Mouse (Mus musculus) kidney, postnatal 4 days (tissue): ENCODE results near the gene Lpcat2.
"Not testable (repeated sequence)": the region's sequence is repeated elsewhere in the genome, so short reads cannot be mapped to it uniquely, and the experiment has no call there.

Source experiments
- DNase-seq, 2 experiments: peaks; one replicate each; pipeline ENCODE4 v3.0.0; 2021; ENCODE audit warnings: mixed read lengths in 2 of 2

Gene Lpcat2

DNA sequence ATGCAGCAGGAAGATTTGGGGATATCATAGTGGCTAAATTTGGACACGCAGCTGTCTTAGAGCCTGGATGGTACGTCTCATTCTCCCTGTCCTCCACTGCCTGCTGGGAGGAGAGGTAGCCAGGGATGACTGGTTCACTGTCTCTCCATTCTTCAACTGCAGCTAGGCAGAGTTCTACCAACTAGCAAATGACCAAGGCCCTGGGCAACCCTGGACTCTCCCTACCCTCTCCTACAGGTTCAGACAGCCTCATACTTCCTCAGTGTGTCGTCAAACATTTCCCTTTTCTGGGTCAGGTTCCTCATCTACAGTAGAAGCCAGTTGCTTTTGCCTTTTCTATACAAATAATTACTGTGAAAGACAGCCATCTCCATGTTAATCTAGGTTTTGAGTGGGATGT lies 466 bp upstream of the Lpcat2 start:
- no peak for DNase-seq

DNA sequence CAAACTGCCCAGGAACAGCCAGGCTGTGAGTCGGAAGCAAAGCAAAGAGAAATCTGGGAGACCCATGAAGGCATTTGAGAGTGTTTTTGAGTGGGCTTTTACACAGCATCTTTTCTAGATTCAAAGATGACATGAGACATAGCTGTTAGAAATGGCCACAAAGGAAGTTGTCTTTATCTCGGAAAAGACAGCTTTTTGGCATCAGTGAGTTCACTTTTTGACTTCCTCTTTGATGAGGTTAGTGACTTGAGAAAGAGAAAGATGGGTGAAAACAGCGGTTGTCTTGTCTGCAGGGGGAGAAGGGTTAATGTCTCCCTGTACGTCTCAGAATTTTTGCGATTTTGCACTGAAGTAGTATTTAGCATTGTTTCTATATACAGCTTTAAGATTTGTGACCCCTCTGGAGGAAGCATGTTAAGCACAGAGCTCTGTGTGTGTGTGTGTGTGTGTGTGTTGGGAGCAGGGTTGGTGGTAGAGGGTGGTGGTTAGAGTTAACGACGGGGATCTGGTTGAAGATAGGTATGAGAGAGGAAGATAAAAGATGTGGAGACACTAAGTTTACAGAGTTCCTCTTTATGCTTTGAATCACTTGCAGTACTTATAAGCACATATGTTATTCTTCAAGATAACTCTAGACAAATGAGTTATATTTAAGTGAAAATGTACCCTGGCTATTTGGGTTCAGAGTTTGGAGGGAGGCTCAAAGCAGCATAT lies 1.3 kb downstream of the Lpcat2 start:
- DNase-seq = no peak

DNA sequence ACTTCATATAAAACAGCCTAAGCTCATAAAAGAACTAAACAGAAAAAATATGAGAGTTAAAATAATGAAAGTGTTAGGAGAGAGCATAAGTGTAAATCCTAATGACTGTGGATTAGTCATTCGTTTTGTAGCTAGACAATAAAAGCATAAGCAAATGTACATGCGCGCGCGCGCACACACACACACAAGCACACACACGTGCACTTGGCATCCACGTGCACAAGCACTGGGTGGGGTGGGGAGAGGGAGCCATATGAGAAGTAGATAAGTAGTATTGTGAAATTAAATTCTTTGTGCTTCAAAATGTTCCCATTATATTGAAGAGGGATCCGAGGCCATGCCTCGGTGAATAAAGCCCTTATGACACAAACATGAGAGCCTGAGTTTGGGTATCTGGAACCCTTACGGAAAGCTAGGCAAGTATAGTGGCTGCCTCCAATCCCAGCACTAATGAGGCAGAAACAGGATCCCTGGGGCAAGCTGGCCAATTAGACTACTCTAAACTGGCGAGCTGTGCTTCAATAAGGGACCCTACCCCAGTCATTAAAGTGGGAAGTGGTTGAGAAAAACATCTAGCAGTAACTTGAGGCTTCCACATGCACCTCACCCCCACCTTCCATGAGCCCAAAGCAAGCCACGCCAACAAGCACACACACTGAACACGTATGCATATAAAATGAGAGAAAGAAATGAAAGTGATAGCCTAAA lies 3.5 kb downstream of the Lpcat2 start:
- DNase-seq = no peak

DNA sequence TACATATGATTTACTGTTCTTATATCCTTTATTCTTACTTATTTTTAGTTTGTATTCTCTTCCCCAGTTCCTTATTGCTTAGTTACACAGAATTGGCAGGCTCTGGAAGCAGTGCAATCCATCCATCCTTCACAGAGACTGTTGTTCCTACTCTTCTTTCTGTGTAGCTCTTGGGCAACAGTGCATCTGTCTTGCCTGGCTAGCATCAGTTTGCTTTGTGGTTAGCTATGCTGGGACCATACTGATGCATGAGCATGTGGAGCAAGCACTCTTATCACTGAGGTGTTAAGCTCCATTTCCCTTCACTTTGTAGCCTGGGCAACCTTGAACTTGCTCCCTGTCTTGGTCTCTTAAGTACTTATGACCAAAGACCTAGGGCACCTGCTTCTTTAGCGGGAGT lies 6.8 kb downstream of the Lpcat2 start:
- no peak for DNase-seq

DNA sequence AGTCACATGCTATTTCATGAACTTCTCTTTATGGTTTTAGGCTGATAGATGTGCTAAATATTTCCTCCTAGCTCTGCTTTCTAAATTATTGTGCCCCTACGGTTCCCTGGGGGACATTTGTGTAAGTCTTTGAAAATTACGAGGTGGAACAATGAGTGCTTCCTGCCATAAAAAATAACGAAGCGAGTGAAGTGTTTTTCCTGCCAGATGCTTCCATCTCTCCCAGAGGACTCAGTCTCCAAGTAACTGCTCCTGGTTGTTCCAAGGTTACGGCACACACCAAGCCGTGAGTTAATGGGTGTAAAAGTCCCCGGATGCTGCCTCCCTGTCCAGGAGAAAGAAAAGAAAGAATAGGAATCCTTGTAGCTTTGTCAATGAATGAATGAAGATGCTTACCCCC lies 15.1 kb downstream of the Lpcat2 start:
- no peak for DNase-seq

DNA sequence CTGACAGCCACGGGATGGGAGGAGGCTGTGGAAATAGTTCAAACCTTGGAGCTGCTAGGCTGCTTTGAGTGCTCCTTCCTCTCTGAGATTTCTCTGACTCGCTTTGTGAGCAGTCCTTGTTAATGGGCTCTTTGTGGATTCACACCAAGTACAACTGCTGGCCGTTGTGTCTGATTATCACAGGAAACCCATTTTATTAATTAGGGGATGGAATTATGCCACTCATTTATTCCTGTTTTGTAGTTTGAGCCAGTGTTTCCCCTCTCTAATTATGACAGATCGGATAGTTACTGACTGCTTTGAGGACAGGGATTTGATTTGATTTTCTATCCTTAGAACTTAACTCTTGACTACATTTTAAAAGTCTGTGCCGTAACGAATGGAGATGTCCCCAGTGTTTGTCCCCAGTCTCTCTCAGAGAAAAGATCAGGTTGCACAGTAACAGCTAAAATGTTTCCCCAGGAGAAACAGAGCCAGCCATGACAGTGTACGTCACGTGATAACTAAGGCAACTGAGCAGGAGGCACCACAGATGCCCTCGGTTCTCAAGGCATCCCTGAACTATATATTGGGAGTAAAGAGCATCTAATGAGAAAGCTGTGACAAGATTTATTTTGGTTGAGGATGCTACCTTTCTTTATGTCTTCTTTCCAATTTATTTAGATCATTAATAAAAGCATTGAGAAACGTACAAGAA lies 17.1 kb downstream of the Lpcat2 start:
- no peak for DNase-seq

DNA sequence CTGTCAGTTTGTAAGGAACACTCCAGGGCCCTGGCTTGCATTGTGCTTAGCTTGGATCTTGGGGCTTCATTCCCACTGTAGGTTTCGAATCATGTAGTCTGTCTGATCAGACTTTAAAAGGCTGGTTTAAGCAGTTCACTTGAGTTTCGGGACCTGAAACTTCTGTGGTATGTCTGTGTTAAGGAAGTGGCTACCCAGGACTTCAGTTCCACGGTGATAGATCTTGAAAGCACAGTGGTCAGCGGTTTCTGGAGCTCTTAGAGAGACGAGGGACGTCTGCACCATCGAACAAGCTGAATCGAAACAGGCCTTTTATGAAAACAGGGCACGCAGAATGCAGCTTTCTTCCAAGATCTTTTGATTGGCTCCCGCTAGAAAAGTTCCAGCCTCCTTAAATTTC lies 20.7 kb downstream of the Lpcat2 start:
- DNase-seq = no peak

DNA sequence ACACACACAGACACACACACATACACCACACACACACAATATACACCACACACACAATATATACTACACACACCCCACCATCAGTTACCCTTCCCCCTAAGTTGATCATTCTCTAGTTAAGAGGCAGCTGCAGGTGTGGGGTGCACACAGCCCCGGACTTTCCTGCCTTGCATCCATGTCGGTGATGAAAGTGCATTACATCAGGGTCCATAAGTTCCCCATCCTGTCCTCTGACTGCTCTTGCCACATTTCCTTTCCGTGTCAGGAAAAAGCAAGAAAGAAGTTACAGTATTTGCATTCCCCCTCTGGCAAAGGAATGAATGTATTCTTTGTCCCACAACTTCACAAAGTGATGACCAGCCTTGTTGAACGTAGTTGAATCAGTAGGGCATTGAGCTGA lies 26.1 kb downstream of the Lpcat2 start:
- DNase-seq = no peak

DNA sequence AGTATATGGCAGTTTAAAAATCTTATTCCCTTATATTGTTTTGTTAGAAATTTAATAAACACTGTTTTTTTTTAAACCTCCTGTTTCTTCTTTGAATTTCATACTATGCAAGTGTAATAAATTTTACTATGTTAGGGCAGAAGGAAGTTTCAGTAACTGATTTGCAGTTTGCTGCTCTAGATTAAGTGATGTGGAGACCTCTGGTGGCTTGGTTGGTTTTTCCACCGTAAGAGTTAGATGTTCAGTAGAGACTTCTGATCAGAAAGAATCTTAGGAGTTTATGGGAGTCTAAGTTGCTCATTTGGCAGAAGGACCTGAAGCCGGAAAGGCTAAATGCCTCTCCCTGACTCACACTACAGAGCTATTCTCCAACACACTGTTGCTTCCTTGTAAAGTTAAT lies 28.6 kb downstream of the Lpcat2 start:
- DNase-seq = peak; percentile 45 to 58

DNA sequence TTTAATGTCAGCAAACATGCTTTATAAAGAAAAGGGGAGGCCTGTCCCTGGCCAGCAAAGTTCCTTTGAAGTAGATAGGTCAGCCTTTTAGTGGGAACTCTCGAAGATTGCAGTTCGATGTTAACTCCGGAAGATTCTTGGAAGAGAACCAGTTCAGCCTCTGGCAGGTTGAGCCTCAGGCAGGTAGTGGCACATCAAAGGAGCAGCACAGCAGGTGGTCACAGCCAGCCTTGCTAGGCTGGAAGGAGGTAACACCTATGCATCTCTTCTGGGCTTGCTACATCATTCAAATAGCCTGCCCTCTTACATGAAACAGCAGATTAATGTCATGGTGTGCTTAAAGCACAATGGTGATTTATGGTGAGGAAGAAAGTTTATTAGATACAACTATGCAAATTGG lies 37.1 kb downstream of the Lpcat2 start:
- DNase-seq = not testable (repeated sequence)

DNA sequence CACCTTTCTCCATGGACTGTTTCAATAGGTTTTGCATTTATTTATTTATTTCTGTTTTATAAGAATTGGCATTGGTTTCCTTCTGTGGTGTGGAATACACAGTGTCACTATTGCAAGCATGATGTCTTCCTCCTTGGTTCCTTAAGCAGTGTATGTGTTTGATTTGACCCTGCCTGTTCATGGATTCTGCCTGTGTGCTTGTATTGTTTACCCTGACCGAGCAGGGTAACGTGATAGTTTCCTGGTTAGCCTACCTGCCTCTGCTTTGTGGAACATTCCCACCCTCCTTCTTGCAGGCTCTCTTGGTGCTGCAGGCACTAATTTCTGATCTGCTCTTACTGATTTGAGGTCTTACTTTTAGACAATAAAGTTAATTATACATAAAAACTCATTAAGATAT lies 38.7 kb downstream of the Lpcat2 start:
- no peak for DNase-seq

DNA sequence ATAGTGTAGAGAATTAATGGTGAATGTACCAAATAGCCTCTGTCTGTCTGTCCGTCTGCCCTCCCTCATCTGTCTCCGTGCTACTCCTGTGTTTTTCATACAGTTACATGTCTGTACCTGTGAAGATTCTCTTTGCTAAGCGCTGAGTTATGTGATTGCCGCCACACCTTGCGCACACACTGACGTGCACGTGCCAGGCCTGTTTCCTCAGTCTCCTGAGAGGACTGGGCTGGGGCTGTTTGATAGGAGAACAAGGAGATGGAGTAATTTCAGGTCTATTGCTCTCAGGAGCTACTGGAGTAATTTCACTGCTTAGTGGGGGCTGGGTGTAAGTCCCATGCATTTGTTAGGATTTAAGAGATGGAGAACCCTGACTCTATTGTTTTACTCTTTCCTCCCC lies 39.9 kb downstream of the Lpcat2 start:
- no peak for DNase-seq

DNA sequence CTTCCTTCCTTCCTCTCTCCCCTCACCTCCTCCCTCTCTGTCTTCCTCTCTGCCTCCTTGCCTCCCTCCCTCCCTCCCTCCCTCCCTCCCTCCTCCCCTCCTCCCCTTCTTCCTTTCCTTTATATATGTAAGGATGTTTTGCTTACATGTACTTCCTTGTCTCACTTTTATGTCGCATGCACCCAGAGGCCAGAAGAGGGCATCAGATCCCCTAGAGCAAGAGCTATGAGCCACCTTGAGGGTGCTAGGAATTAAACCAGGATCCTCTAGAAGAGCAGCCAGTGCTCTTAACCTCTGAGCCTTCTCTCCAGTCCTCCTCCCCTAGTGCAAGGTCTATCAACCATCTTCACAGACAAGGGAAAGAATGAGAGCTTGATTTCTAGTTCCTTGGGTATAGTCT lies 40.9 kb downstream of the Lpcat2 start:
- no peak for DNase-seq

DNA sequence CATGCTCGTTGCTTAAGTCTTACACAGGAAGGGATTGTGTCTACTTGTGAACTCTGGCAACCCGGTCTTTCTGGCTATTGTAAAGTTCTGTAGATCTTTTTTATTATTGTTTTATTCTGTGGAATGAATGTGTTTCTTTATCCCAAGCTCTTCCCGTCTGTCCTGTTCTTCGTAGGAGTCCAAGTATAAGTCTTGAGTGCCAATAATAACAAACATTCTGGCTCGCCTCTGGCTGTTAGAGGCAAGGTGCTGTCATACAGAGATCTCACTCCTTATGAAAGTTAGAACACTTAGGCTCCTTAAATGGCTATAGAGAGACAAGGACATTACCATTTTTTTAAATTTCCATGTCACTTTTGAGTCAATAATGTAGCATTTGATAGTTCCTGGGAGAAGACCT lies 41.5 kb downstream of the Lpcat2 start:
- no peak for DNase-seq

DNA sequence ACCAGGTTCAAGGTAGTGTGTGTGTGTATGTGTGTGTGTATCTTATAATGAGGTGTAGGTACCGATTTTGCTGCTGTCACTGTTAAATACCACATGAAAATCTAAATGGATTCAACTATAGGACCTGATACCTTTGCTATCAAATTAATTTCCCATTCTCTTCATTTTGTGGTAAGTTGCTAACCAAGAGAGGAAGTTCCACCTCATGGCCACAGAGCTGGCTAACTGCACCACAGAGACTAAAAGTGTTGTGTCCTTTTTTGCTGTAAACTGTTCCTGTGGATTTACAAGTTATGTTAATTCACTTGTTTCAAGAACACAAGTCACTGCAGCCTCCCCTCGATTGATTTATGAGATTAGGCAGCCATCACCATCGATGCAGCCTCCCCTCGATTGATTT lies 42.7 kb downstream of the Lpcat2 start:
- DNase-seq = no peak

DNA sequence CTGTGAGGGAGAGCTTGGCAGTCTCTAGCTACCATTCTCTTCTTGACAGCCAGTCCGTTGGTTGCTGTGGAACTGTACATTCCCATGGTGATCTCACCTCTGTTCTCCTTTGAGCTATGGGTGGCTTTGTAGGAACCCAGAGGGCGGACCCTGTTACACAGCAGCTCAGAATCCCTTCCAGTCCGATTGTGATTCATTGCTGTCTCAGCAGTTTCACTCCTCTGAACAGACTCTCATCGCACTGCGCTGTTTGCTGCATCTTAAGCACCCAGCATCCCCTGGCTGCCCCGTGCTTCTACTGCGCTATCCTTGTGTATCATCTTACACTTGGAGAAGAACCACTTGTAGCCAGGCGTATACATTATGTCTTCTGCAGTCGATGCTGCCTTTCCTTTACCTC lies 44.5 kb downstream of the Lpcat2 start:
- DNase-seq = no peak

DNA sequence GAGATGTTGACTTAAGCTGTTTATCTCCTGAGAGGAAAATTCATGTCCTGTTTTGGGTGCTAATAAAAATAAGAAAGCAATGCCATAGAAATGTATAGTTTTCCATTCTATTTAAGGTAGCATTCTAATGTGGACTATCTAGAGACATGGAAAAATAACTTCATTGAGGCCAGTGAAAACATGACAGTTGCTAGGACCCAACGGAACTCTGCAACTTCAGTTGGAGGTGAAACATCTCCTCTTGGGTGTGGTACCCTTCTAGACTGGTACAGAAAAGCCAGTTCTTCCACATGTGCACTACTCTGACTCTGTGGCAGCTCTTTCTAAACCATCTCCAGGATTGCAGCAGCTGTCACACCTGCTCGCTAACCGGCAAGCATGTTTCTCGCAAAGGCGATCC lies 46.0 kb downstream of the Lpcat2 start, which contains the start of gene Capns2:
Capns2 (plus strand) TSS at position 301 of the 400 bp plus-strand sequence.
- no peak for DNase-seq

DNA sequence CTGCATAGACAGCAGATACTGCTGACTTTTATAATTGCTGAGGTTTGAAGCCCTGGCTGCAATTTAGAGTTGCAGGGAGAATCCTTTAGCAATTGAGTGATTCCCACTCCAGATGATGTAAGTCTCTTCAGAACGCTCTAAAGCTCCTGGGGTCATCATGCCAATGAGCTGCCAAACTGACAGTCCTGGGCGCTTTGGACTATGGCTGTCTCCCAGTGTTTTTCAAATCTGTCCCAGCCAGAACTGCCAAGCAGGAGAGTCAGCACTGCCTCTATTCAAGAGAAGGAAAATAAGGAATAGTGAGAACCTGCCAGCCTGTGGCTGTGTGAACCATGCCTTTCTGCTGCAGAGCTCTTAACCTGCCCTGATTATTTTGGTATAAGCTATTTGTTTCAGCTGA lies 47.8 kb downstream of the Lpcat2 start:
- no peak for DNase-seq

DNA sequence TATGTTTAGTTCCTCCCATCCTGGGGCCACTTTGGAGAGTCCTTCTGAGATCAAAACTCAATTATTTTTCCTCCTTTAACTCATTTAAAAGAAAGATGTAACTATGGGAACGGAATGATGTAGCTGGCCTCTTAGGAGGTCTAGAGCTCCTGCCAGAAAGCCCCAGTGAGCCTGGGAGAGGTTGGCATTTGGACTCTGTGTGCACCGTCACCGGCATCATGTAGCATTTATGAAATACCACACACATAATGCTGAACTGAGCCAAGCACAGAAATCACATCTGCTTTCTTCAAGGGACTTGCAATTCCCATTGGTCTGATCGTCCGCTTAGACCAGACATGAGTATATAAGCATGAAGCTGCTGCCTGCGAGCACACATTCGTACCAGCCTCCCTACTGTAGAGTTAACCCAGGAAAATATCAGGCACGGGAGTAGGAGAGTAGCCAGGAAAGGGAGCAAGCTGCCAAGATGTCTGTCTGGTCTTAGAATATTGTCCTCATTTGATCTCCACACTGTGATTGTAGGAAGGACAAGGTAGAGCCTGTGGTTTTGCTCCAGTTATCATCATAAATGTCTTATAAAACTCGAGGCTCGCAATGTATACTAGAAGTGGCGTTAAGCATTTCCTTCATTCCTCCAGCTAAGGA lies 48.5 kb downstream of the Lpcat2 start:
- DNase-seq = no peak

DNA sequence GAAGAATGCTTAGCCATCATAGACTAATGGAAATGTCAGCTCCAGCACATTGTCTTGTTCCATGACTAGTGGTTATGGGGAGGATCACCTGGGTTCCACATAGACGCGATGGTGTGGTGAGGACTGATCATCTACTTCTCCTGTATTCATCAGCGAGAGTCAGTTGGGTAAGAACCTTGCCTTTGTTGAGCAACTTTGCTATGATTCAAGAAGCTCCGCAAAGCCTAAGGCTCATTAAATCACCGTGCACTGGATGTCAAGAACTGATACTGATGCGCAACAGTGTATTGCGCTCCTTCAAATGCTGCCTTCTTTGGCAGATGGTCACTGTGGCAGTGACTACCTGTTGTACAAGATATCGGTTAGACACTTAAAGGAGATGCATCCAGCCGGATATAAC lies 51.4 kb downstream of the Lpcat2 start:
- no peak for DNase-seq

DNA sequence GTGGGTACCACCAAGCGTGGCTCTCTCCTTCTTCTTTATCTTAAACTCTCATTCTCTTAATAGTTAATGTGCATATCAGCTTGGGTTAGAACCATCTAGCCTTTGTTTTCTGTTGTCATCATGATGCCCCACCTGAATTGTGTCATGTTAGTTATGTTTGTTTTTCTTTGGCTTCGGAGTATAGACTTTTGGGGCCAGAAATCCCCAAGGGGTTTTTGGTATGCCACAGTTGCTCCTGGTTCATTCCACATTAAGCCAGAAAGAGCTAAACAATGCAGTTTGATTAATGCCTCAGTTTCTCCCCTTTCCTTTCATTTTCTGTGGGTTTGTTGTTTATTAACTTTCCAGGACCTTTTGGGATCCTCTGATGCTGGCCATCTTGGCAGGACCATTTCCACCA lies 53.3 kb downstream of the Lpcat2 start:
- DNase-seq = no peak

DNA sequence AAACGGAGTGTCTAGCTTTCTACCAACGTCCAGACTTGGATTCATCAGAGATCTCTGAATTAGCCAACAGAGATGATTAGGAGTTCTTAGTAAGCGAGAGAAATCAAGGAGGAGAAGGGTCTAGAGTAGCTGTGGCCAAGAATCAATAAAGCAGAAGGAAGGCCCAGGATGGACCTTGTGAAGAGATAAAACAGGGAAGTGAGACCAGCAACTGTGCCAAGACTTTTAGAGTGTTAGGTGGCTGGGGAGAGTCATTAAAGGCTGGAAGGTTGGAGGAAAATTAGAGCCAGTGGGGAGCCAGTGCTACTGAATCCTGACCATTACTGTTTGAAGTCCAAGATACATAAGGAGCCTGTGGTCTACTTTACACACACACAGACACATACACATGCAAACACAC lies 56.3 kb downstream of the Lpcat2 start:
- no peak for DNase-seq

DNA sequence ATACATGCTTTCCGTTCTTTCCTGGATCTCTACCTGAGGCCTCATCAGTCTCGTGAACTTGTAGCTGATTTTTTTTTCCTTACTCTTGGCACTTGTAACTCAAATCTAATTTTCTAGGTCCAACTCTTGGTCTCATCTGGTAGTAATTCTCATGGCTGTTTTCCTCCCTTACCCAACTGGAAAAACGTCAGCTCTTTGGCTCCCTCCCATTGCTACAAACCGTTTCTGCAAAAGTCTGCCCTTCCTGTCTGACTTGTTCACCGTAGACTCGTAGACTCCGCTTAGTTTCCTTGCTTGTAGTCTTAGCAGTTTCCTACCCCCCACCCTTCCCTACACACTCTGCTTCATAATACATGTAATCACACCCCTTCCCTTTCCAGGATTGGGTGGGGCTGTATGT lies 58.3 kb downstream of the Lpcat2 start:
- no peak for DNase-seq

DNA sequence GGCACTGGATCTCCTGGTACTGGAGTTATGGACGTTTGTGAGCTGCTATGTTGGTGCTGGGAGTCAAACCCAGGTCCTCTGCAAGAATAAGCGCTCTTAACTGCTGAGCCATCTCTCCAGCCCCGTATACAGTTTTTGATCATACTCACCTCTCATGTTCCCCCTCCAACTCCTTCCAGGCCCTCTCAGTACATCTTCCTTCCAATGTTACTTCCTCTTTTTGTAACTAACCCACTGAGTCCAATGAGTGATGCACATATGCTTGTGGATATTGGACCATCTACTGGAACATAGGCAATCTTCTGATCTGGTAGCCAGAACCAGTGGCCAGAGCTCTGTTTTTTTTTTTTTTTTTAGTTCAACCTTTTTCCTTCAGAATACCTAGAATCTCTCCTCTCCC lies 60.9 kb downstream of the Lpcat2 start:
- no peak for DNase-seq
